Mouse (Mus musculus) gastrocnemius, adult 18-20 months (tissue): ENCODE measurements around the gene Sapcd1. TPM values are rescaled to one million over a fixed set of nuclear protein-coding genes. Genes with fewer than 3 reads are reported as not detected.
"Not testable (repeated sequence)": the region's sequence is repeated elsewhere in the genome, so short reads cannot be mapped to it uniquely, and the experiment has no call there.

Experiments used
- DNase-seq: peaks from one replicate; pipeline ENCODE4 v3.0.0; 2021; ENCODE audit warnings: low spot score
- total RNA-seq, 2 experiments: library from RNA; stranded (reverse); gene quantifications; 2 replicates each; pipeline ENCODE4 v1.2.3; 2021

The Sapcd1 gene
- total RNA-seq, 2 experiments from 2014 or later, result not detected

- DNase-seq, result no peak
Measured at GRCm38 (mm10) chr17:35011440-35011839, 16.4 kb downstream of the Sapcd1 start.

GRCm38 (mm10) chr17:35009586-35009985 is 18.2 kb downstream of the Sapcd1 start:
- no peak for DNase-seq

GRCm38 (mm10) chr17:35007387-35007991 is 20.3 kb downstream of the Sapcd1 start:
- no peak for DNase-seq

- DNase-seq, result not testable (repeated sequence)
Measured at GRCm38 (mm10) chr17:35005902-35006301, 21.9 kb downstream of the Sapcd1 start.

GRCm38 (mm10) chr17:35005158-35005557 is 22.7 kb downstream of the Sapcd1 start:
- no peak for DNase-seq

GRCm38 (mm10) chr17:35004075-35004717 is 23.6 kb downstream of the Sapcd1 start:
- DNase-seq, result no peak

GRCm38 (mm10) chr17:35003022-35003838 is 24.6 kb downstream of the Sapcd1 start:
- DNase-seq, result no peak

GRCm38 (mm10) chr17:35002153-35002865 is 25.5 kb downstream of the Sapcd1 start:
- DNase-seq, result no peak

GRCm38 (mm10) chr17:35001452-35002152 is 26.2 kb downstream of the Sapcd1 start:
- no peak for DNase-seq

- peak; percentile 83 for DNase-seq
Measured at GRCm38 (mm10) chr17:35000717-35001451, 26.9 kb downstream of the Sapcd1 start, which contains the start of gene Vars. Gene Vars, plus strand, starts transcription at chr17:35000987.

GRCm38 (mm10) chr17:34999871-35000716 is 27.7 kb downstream of the Sapcd1 start:
- not testable (repeated sequence) for DNase-seq

- DNase-seq, result no peak
Measured at GRCm38 (mm10) chr17:34998526-34999430, 29.0 kb downstream of the Sapcd1 start.

- no peak for DNase-seq
Measured at GRCm38 (mm10) chr17:34997142-34997483, 30.7 kb downstream of the Sapcd1 start.

GRCm38 (mm10) chr17:34996411-34997141 is 31.2 kb downstream of the Sapcd1 start:
- DNase-seq, result no peak

- DNase-seq, result not testable (repeated sequence)
Measured at GRCm38 (mm10) chr17:34995927-34996326, 31.9 kb downstream of the Sapcd1 start.

GRCm38 (mm10) chr17:34995192-34995591 is 32.6 kb downstream of the Sapcd1 start:
- DNase-seq, result not testable (repeated sequence)

GRCm38 (mm10) chr17:34994751-34995150 is 33.1 kb downstream of the Sapcd1 start:
- DNase-seq, result no peak

GRCm38 (mm10) chr17:34984218-34984617 is 43.6 kb downstream of the Sapcd1 start:
- no peak for DNase-seq
